Mouse (Mus musculus): ENCODE data around the gene 1110017D15Rik. TPM values are rescaled to one million over a fixed set of nuclear protein-coding genes. Genes with fewer than 3 reads are reported as not detected.

The 1110017D15Rik gene
- polyA plus RNA-seq, 1 experiment from 2014 or later = 0.65 TPM

DNA sequence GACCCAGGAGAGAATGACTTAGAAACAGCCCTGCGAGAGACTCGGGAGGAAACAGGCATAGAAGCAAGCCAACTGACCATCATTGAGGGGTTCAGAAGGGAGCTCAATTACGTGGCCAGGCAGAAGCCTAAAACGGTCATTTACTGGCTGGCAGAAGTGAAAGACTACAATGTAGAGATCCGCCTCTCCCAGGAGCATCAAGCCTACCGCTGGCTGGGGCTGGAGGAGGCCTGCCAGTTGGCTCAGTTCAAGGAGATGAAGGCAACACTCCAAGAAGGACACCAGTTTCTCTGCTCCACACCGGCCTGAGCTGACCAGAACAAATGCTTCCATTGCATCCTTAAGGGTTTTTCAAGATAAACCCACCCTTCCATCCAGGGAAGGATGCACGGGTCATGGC lies 36.9 kb downstream of the 1110017D15Rik start:
- ATAC-seq (ENCODE audit: insufficient read depth, low FRiP score) = 0 out of 2 replicates have a peak, but pooled peaks have one; percentile 14
- Histone ChIP-seq H3K4me1 (ENCODE audit: control insufficient read depth, insufficient read depth, low read length) (peaks cover 24% of the 10 kb centered on the region), H3K9ac (ENCODE audit: low read length) (no peak overlapping the region), H3K27me3 (ENCODE audit: control insufficient read depth, insufficient read depth, low read length) (no peaks in the 10 kb centered on the region), H3K4me2 (ENCODE audit: low read depth, low read length) (no peak overlapping the region), H3K4me3 (replicated peaks; ENCODE audit: low read length) (no peak overlapping the region), H3K9me3 (replicated peaks; ENCODE audit: control insufficient read depth, low read length) (no peaks in the 10 kb centered on the region), H3K36me3 (ENCODE audit: control insufficient read depth, insufficient read depth, low read length) (no peaks in the 10 kb centered on the region), H3K27ac (ENCODE audit: low read length) (peak overlapping the region; percentile 74)
- WGBS = 58% methylated on average over 8 of the region's 8 CpGs

- H3K36me3 ChIP-seq (ENCODE audit: control insufficient read depth, insufficient read depth, low read length) = no peaks in the 10 kb centered on the region
- H3K4me3 ChIP-seq (replicated peaks; ENCODE audit: low read length) = no peak overlapping the region
- peak overlapping the region; percentile 74 for H3K27ac ChIP-seq (ENCODE audit: low read length)
- 38% methylated on average over 1 of the region's 1 CpGs for WGBS
- H3K9ac ChIP-seq (ENCODE audit: low read length) = no peak overlapping the region
- H3K9me3 ChIP-seq (replicated peaks; ENCODE audit: control insufficient read depth, low read length) = no peaks in the 10 kb centered on the region
- ATAC-seq (ENCODE audit: insufficient read depth, low FRiP score) = peak; percentile 82
- no peaks in the 10 kb centered on the region for H3K27me3 ChIP-seq (ENCODE audit: control insufficient read depth, insufficient read depth, low read length)
- H3K4me1 ChIP-seq (ENCODE audit: control insufficient read depth, insufficient read depth, low read length) = peaks cover 24% of the 10 kb centered on the region
- no peak overlapping the region for H3K4me2 ChIP-seq (ENCODE audit: low read depth, low read length)
These were observed 37.7 kb downstream of the 1110017D15Rik start for GRCm38 (mm10) chr4:41479456-41479804.

DNA sequence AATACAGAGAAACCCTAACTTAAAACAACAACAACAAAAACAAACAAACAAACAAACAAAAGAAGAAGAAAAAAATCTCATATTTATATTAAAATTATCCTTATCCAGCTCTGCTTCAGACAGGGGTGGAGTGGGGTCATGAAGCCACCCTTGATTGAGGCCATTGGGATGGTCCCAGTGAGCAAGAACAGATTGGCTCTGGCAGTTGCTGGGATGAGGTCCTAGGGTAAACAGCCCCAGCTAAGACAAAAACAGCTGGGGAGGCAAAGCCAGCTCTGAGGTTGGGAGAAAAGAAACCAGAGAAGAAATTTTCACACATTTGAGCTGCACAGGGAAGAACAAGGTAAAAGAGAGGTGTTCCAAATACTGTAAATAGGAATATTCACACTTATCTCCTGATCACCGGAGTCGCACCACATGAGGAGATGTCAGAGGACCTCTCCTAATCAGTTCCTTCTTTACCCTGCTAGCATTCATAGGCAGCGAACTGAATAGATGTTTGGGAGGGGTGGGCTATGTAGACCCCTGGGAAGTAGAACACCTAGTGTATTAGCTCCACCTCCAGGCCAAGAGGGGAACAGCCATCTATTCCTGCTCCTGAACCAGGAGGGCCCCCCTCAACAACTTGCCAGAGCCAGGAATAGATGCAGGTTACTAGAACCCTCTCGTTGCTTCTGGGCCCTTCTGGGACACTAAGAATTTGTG lies 38.2 kb downstream of the 1110017D15Rik start:
- Histone ChIP-seq H3K27ac (ENCODE audit: low read length) (peak overlapping the region; percentile 74), H3K9ac (ENCODE audit: low read length) (no peak overlapping the region), H3K9me3 (replicated peaks; ENCODE audit: control insufficient read depth, low read length) (no peaks in the 10 kb centered on the region), H3K27me3 (ENCODE audit: control insufficient read depth, insufficient read depth, low read length) (no peaks in the 10 kb centered on the region), H3K4me2 (ENCODE audit: low read depth, low read length) (no peak overlapping the region), H3K4me1 (ENCODE audit: control insufficient read depth, insufficient read depth, low read length) (peaks cover 24% of the 10 kb centered on the region), H3K4me3 (replicated peaks; ENCODE audit: low read length) (no peak overlapping the region), H3K36me3 (ENCODE audit: control insufficient read depth, insufficient read depth, low read length) (no peaks in the 10 kb centered on the region)
- WGBS = 56% methylated on average over 4 of the region's 4 CpGs
- ATAC-seq (ENCODE audit: insufficient read depth, low FRiP score) = peak; percentile 1; the same call in 1 of the 2 replicates

DNA sequence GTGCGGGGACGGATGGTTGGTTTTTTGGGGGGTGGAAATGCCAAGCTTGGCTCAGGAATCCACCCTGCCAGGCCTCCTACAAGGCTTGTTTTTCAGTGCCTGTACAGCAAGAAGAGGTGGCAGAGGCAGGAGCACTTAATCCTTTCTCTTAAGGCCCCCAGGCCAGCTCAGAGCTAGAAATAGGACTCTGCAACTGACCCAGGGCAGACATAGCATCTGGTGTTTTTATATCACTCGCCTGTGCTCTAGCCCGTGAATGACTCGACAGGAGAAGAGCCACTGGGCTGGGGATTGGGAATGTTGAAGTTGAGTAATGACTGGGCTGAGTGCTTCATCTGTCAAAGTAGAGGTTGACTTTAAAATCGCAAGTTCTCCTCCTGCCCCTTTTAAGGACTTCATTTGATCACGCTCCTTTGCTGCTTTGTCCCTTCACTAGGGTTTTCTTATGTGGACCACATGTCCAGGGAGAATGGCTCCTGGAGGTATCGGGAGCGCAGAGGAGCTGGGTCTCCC lies 39.4 kb downstream of the 1110017D15Rik start:
- Histone ChIP-seq H3K4me1 (ENCODE audit: control insufficient read depth, insufficient read depth, low read length) (peaks cover 24% of the 10 kb centered on the region), H3K4me2 (ENCODE audit: low read depth, low read length) (no peak overlapping the region), H3K27ac (ENCODE audit: low read length) (no peak overlapping the region), H3K9me3 (replicated peaks; ENCODE audit: control insufficient read depth, low read length) (no peaks in the 10 kb centered on the region), H3K36me3 (ENCODE audit: control insufficient read depth, insufficient read depth, low read length) (no peaks in the 10 kb centered on the region), H3K27me3 (ENCODE audit: control insufficient read depth, insufficient read depth, low read length) (no peaks in the 10 kb centered on the region), H3K9ac (ENCODE audit: low read length) (no peak overlapping the region), H3K4me3 (replicated peaks; ENCODE audit: low read length) (no peak overlapping the region)
- 82% methylated on average over 9 of the region's 9 CpGs for WGBS
- ATAC-seq (ENCODE audit: insufficient read depth, low FRiP score) = no peak

DNA sequence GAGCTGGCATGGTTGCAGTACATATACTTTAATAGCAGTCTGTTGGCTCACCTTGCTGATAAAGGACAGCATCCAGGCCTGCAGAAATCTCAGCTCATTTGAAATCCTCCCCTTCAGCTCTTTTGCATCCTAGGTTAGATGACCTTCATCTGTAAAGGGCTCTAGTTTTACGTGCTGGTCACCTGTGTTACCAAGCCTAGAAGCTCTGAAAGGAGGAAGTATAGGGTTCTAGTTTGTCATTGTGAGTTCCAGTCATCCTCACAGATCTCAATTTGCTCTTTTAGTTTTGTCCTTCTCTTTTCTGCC lies 45.8 kb downstream of the 1110017D15Rik start:
- 81% methylated on average over 1 of the region's 1 CpGs for WGBS
- Histone ChIP-seq H3K4me2 (ENCODE audit: low read depth, low read length) (no peak overlapping the region), H3K36me3 (ENCODE audit: control insufficient read depth, insufficient read depth, low read length) (no peaks in the 10 kb centered on the region), H3K27me3 (ENCODE audit: control insufficient read depth, insufficient read depth, low read length) (no peaks in the 10 kb centered on the region), H3K4me3 (replicated peaks; ENCODE audit: low read length) (no peak overlapping the region), H3K9me3 (replicated peaks; ENCODE audit: control insufficient read depth, low read length) (no peaks in the 10 kb centered on the region), H3K27ac (ENCODE audit: low read length) (no peak overlapping the region), H3K4me1 (ENCODE audit: control insufficient read depth, insufficient read depth, low read length) (peaks cover 9% of the 10 kb centered on the region), H3K9ac (ENCODE audit: low read length) (no peak overlapping the region)
- no peak for ATAC-seq (ENCODE audit: insufficient read depth, low FRiP score)

GRCm38 (mm10) chr4:41470684-41471383 lies 46.3 kb downstream of the 1110017D15Rik start:
- no peak for ATAC-seq (ENCODE audit: insufficient read depth, low FRiP score)
- H3K9ac ChIP-seq (ENCODE audit: low read length) = no peak overlapping the region
- WGBS = 55% methylated on average over 5 of the region's 5 CpGs

DNA sequence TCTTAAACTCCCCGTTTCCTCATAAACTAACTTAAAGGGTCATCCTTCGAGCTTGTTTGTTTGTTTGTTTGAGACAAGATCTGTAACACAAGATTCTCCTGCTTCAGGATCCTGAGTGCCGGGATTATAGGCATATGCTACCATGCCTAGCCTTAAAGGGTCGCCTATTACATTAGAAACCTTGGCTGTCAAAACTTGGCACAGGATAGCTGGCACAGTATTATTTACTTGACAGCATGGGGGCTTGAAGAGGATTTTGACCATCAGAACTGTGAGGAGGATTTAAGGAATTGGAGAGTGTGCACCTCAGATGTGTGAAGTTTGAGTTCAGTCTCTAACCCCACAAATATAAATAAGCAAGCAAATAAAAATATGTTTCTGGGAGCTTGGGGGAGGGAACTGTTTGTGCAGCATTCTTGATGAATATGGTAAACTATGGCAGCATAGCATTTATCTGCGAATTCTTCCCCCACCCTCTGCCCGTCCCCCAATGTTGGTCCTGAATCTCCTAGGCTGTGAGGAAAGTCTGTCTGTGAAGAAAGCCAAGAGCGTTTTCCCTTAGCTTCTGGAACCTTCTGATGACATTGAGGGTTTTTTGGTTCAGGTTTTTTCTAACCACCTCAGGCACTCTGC lies 47.0 kb downstream of the 1110017D15Rik start:
- Histone ChIP-seq H3K27me3 (ENCODE audit: control insufficient read depth, insufficient read depth, low read length) (no peaks in the 10 kb centered on the region), H3K9me3 (replicated peaks; ENCODE audit: control insufficient read depth, low read length) (no peaks in the 10 kb centered on the region), H3K4me3 (replicated peaks; ENCODE audit: low read length) (no peak overlapping the region), H3K36me3 (ENCODE audit: control insufficient read depth, insufficient read depth, low read length) (no peaks in the 10 kb centered on the region), H3K9ac (ENCODE audit: low read length) (no peak overlapping the region), H3K27ac (ENCODE audit: low read length) (peak overlapping the region; percentile 33; the same call in 1 of the 2 replicates), H3K4me1 (ENCODE audit: control insufficient read depth, insufficient read depth, low read length) (peaks cover 9% of the 10 kb centered on the region), H3K4me2 (ENCODE audit: low read depth, low read length) (no peak overlapping the region)
- no peak for ATAC-seq (ENCODE audit: insufficient read depth, low FRiP score)
- WGBS = 57% methylated on average over 7 of the region's 7 CpGs

More at GRCm38 (mm10) chr4:41470684-41471383, 46.3 kb downstream of the 1110017D15Rik start:
- H3K4me3 ChIP-seq (replicated peaks; ENCODE audit: low read length) = no peak overlapping the region
- H3K27ac ChIP-seq (ENCODE audit: low read length) = peak overlapping the region; percentile 33; the same call in 1 of the 2 replicates
- H3K9me3 ChIP-seq (replicated peaks; ENCODE audit: control insufficient read depth, low read length) = no peaks in the 10 kb centered on the region
- H3K36me3 ChIP-seq (ENCODE audit: control insufficient read depth, insufficient read depth, low read length) = no peaks in the 10 kb centered on the region
- H3K27me3 ChIP-seq (ENCODE audit: control insufficient read depth, insufficient read depth, low read length) = no peaks in the 10 kb centered on the region
- no peak overlapping the region for H3K4me2 ChIP-seq (ENCODE audit: low read depth, low read length)
- peaks cover 9% of the 10 kb centered on the region for H3K4me1 ChIP-seq (ENCODE audit: control insufficient read depth, insufficient read depth, low read length)

GRCm38 (mm10) chr4:41469199-41469598 lies 47.9 kb downstream of the 1110017D15Rik start:
- no peak overlapping the region for H3K9ac ChIP-seq (ENCODE audit: low read length)
- H3K9me3 ChIP-seq (replicated peaks; ENCODE audit: control insufficient read depth, low read length) = no peaks in the 10 kb centered on the region
- 82% methylated on average over 10 of the region's 10 CpGs for whole genome bisulfite sequencing
- no peak overlapping the region for H3K4me3 ChIP-seq (replicated peaks; ENCODE audit: low read length)
- H3K4me2 ChIP-seq (ENCODE audit: low read depth, low read length) = no peak overlapping the region
- H3K4me1 ChIP-seq (ENCODE audit: control insufficient read depth, insufficient read depth, low read length) = peaks cover 9% of the 10 kb centered on the region
- no peaks in the 10 kb centered on the region for H3K36me3 ChIP-seq (ENCODE audit: control insufficient read depth, insufficient read depth, low read length)
- no peak for ATAC-seq (ENCODE audit: insufficient read depth, low FRiP score)
- H3K27ac ChIP-seq (ENCODE audit: low read length) = no peak overlapping the region
- no peaks in the 10 kb centered on the region for H3K27me3 ChIP-seq (ENCODE audit: control insufficient read depth, insufficient read depth, low read length)
